Mouse (Mus musculus) lung, embryonic 14.5 days (tissue): ENCODE measurements at regions not wholly inside any gene's neighbourhood (a gene's known extent, or its start where the extent isn't known, plus 50 kb on each side); places are given as distances from the start of the nearest gene placed in this dataset.

Experiments used
- ATAC-seq: fragments of 200-750 bp; cut with Nextera tagmentation; 2 replicates; pipeline ENCODE4 v1.8.0; 2017; ENCODE audit warnings: mild to moderate bottlenecking, moderate TSS enrichment, moderate library complexity; ENCODE audit not compliant: insufficient read depth
- DNase-seq: peaks from one replicate; pipeline ENCODE4 v3.0.0-alpha.2; 2015
- H3K27ac ChIP-seq: fragments of 300-500 bp; sonication (generic); 2 replicates; pipeline ENCODE4 v1.5.1; 2014; ENCODE audit warnings: low read depth, mild to moderate bottlenecking, moderate library complexity
- H3K27me3 ChIP-seq: fragments of 300-500 bp; sonication (generic); 2 replicates; pipeline ENCODE4 v1.6.1; 2014; ENCODE audit warnings: low read length, control low read depth; ENCODE audit not compliant: insufficient read depth
- H3K36me3 ChIP-seq: fragments of 300-500 bp; sonication (generic); 2 replicates; pipeline ENCODE4 v1.6.1; 2014; ENCODE audit warnings: control low read depth; ENCODE audit not compliant: insufficient read depth
- H3K4me1 ChIP-seq: fragments of 300-500 bp; sonication (generic); 2 replicates; pipeline ENCODE4 v1.6.1; 2014; ENCODE audit warnings: antibody characterized with exemption, control low read depth; ENCODE audit not compliant: insufficient read depth
- H3K4me2 ChIP-seq: fragments of 300-500 bp; sonication (generic); 2 replicates; pipeline ENCODE4 v1.6.1; 2014; ENCODE audit warnings: mild to moderate bottlenecking
- H3K4me3 ChIP-seq: fragments of 300-500 bp; sonication (generic); 2 replicates; pipeline ENCODE4 v1.5.1; 2014; ENCODE audit warnings: low read depth, low read length
- H3K9ac ChIP-seq: fragments of 300-500 bp; sonication (generic); 2 replicates; pipeline ENCODE4 v1.6.1; 2014
- H3K9me3 ChIP-seq: fragments of 300-500 bp; sonication (generic); 2 replicates; pipeline ENCODE4 v1.6.1; 2016; ENCODE audit warnings: low read depth, low read length, control low read depth
- CTCF ChIP-seq: IDR thresholded peaks from 2 replicates; pipeline ENCODE4 v1.5.1; 2016; ENCODE audit warnings: antibody characterized with exemption, low read depth
- WGBS: fragments of 180-500 bp; shearing (Covaris S2); extraction: QIAGEN DNeasy Blood & Tissue Kit; methylation state at CpG from one replicate; pipeline ENCODE4 v1.1.7; 2014; 5-methylcytosine and 5-hydroxymethylcytosine counted together

DNA sequence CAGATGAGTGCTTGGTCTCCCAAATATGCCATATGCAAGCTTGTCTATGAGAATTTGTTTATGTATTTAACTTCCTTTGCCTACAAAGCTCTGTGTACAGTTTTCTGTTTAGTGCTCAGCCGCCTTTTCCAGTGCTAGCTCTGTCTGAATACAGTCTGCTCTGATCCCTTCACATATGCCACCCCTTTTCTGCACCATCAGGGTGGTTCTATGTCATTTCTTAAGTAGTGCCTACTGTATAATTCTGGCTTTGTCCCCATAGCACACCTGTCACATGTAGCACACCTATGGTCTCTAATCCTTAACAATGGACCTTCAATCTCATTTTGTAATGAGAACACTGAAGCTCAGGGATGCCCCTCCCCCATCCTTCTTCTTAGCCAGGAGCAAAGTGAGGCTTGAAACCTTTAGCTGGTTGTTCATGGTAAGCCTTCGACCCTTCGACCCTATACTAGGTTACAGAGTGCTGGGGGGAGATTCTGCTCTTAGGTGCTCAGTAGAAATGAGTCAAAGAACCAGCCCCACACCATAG lies 60.1 kb upstream of the Sorl1 start:
- no peak for TF ChIP-seq CTCF
- Histone ChIP-seq H3K9me3 (no peaks in the 10 kb centered on the region; the same call in 1 of the 2 replicates), H3K4me1 (peaks cover 27% of the 10 kb centered on the region), H3K27me3 (no peaks in the 10 kb centered on the region), H3K27ac (no peak overlapping the region), H3K4me2 (no peak overlapping the region), H3K4me3 (no peak overlapping the region), H3K36me3 (no peaks in the 10 kb centered on the region), H3K9ac (no peak overlapping the region)
- DNase-seq, result no peak
- WGBS, result 64% methylated on average over 3 of the region's 3 CpGs
- ATAC-seq, result no peak

DNA sequence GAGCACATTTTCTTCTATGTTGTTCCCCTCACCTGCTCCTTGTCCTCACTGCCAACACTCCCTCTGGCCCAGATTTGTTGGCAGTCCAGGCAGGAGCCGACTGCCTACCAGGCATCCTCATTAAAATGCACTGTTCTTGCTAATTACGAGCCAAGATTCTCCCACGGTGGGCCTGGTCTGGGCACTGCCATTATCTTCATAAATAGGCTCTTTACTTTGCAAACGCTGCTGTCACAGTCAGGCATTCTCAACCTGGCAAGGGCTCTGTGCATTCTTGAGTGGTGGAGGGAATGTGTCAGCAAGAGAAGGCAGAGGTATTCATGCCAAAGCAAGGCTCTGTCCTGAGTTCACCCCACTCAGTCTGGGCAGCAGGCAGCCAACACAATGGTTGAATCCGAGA lies 59.4 kb upstream of the Sorl1 start:
- no peak overlapping the region for H3K4me3 ChIP-seq
- no peak for TF ChIP-seq CTCF
- ATAC-seq (no peak), DNase-seq (peak; percentile 20)
- H3K9me3 ChIP-seq, result no peaks in the 10 kb centered on the region; the same call in 1 of the 2 replicates
- H3K36me3 ChIP-seq, result no peaks in the 10 kb centered on the region
- peak overlapping the region; percentile 38; the same call in 1 of the 2 replicates for H3K27ac ChIP-seq
- H3K9ac ChIP-seq, result no peak overlapping the region
- 54% methylated on average over 5 of the region's 5 CpGs for WGBS
- H3K27me3 ChIP-seq, result no peaks in the 10 kb centered on the region
- peaks cover 24% of the 10 kb centered on the region for H3K4me1 ChIP-seq
- no peak overlapping the region for H3K4me2 ChIP-seq

DNA sequence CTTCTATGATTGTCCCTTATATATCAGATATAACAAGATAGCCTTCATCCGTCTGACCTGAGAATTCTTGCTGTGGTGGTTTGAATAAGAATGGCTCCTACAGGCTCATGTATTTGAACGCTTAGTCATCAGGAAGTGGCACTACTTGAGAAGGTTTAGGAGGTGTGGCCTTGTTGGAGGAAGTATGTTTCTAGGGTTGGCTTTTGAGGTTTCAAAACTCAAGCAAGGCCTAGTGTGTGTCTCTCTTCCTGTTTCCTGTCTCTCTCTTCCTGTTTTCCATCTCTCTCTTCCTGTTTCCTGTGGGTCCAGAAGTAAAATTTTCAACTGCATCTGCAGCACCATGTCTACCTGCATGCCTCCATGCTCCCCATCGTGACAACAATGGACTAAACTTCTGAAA lies 58.3 kb upstream of the Sorl1 start:
- Histone ChIP-seq H3K27me3 (no peaks in the 10 kb centered on the region), H3K4me2 (no peak overlapping the region), H3K4me3 (no peak overlapping the region), H3K9ac (no peak overlapping the region), H3K27ac (no peak overlapping the region), H3K9me3 (no peaks in the 10 kb centered on the region; the same call in 1 of the 2 replicates), H3K4me1 (peaks cover 13% of the 10 kb centered on the region), H3K36me3 (no peaks in the 10 kb centered on the region)
- DNase-seq (no peak), ATAC-seq (no peak)
- TF ChIP-seq CTCF, result no peak
- WGBS, result 91% methylated on average over 3 of the region's 3 CpGs

DNA sequence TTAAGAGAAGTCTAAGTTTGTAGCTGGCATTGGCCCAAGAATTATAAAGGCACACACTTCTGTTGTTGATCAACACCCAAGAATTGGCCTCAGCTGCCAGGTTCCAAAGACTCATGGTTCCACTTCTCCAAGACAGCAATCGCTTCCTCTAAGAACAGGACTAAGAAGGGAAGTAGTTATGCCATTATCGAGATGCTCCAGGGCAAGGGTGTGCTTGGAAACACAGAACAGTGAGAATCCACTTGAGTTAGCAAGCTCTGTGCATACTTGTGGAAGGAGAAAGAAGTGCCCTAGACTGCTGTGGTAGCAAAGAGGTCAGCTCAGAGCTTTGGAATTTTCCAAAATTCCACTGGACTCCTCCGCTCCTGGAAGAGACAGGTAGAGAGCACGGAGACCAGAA lies 56.1 kb upstream of the Sorl1 start:
- DNase-seq, result peak; percentile 42
- Histone ChIP-seq H3K27ac (no peak overlapping the region), H3K9me3 (no peaks in the 10 kb centered on the region; the same call in 1 of the 2 replicates), H3K4me2 (no peak overlapping the region), H3K36me3 (no peaks in the 10 kb centered on the region), H3K4me1 (peaks cover 6% of the 10 kb centered on the region; the same call in 1 of the 2 replicates), H3K27me3 (no peaks in the 10 kb centered on the region), H3K4me3 (no peak overlapping the region), H3K9ac (no peak overlapping the region)
- ATAC-seq, result no peak
- no peak for TF ChIP-seq CTCF
- 62% methylated on average over 4 of the region's 4 CpGs for WGBS

DNA sequence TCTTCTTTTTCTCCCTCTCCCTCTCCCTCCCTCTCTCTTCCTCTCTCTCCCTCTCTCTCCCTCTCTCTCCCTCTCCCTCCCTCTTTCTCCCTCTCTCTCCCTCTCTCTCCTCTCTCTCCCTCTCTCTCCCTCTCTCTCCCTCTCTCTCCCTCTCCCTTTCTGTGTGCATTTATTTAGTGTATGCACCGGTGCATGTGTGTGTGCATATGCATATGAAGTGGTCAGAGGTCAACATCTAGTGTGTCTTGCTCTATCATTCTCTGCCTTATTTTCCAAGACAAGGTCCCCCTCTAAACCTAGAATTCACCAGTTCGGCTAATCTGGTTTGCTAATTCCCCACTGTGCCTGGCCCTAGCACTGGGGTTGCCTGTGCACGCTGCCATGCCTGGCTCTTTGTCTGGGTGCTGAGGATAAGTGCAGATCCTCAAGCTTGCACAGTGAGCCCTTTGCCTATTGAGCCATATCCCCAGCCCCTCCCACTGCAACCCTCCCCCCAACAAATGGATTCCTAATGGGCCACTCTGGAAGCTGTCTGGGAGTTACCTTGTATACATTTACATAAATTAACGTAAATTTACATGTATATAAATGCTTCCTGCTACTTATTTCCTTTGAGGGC lies 54.8 kb upstream of the Sorl1 start:
- 46% methylated on average over 4 of the region's 4 CpGs for WGBS
- no peak overlapping the region for H3K4me3 ChIP-seq

DNA sequence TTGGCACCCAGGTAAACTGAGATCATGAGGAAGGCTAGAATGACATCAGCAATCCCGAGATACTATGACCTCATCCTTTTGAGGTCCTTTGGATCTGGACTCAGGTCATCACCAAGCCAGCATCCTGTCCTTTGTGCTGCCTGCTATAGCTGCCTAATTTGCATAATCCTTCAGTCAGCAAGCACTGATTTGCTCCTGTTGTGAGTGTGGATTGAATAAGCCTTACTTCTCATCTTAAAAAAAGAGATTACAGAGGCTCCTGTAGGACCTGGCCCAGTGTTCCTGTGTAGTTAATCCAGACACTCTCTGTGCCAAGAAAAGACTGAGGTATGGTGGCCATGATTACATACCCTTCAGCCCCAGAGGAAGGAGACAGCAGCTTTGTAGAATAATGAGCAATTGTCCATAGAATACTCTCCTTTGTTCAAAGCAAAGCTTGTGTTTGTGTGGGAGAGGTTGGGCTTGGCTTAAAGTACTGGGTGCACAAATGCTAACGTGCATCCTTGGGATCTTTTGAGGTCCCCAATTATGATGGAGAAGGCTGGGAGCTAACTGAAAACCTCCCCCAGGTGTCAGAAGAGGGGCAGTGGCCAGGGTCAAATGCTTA lies 50.4 kb upstream of the Sorl1 start:
- TF ChIP-seq CTCF, result no peak

More for the DNA sequence above, 54.8 kb upstream of the Sorl1 start:
- no peaks in the 10 kb centered on the region; the same call in 1 of the 2 replicates for H3K9me3 ChIP-seq
- TF ChIP-seq CTCF, result no peak
- H3K27ac ChIP-seq, result no peak overlapping the region
- H3K36me3 ChIP-seq, result no peaks in the 10 kb centered on the region
- ATAC-seq, result no peak
- H3K4me2 ChIP-seq, result no peak overlapping the region
- no peaks in the 10 kb centered on the region for H3K27me3 ChIP-seq
- H3K9ac ChIP-seq, result no peak overlapping the region
- DNase-seq, result no peak
- no peaks in the 10 kb centered on the region for H3K4me1 ChIP-seq

More for the DNA sequence above, 50.4 kb upstream of the Sorl1 start:
- H3K27me3 ChIP-seq, result no peaks in the 10 kb centered on the region
- no peaks in the 10 kb centered on the region for H3K36me3 ChIP-seq
- H3K4me3 ChIP-seq, result no peak overlapping the region
- H3K4me1 ChIP-seq, result no peaks in the 10 kb centered on the region
- WGBS, result 43% methylated on average over 2 of the region's 2 CpGs
- DNase-seq (no peak), ATAC-seq (no peak)
- no peak overlapping the region for H3K27ac ChIP-seq
- H3K9ac ChIP-seq, result no peak overlapping the region
- H3K4me2 ChIP-seq, result no peak overlapping the region
- H3K9me3 ChIP-seq, result no peaks in the 10 kb centered on the region
